Mouse (Mus musculus) urinary bladder, postnatal 4 days (tissue): ENCODE data around the gene Smyd3.

Experiments
- DNase-seq, 2 experiments: peaks; one replicate each; pipeline ENCODE4 v3.0.0; 2021 to 2022; ENCODE audit warnings: low spot score in 2 of 2

Gene Smyd3

DNA sequence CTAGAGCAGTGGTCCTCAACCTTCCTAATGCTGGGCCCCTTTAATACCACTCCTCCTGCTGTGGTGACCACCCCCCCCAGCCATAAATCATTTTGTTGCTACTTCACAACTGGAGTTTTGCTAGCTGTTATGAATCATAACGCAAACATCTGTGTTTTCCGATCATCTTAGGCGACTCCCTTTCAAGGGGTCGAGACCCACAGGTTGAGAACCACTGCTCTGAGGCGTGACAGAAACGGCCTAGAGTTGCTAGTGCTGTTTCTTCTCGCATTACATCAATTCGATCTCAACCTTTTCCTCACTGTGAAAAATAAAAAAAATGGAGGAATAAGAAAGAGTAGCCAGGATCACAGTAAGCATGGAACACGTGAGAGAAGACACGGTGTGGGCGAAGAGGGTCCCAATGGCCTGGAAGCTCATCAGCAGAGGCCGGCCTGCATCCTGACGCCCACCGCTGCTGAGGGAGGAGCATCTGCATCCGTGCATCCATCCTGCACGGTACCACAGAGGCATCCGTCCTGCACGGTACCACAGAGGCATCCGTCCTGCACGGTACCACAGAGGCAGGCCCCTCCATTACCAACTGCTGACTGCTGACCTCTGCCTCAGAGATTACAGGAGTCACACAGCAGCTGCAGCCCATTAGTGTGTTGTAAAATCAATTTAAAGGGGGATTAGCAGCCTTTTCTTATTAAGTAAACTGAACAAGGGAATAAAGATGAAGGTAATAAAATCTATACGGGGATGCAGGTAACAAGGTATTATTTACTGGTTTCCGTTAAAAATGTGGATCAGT is 56.6 kb downstream of the Smyd3 start:
- no peak for DNase-seq

DNA sequence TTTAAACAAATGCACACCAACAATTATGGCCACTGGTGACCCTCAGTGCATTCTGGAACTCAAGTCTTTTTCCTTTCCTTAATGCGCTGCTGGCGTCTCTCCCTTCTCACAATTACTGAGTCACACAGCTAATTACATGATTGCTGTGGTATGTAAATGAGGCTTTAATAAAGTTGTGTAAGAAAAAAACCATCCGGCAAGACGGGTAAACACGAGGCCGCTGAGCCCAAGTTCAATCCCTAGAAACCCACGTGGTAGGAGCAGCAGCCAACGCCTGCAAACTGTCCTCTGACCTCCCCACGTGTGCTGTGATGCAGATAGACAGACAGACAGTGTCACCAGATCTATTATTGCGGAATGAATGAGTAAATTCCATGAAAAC is 58.9 kb downstream of the Smyd3 start:
- DNase-seq, result no peak

DNA sequence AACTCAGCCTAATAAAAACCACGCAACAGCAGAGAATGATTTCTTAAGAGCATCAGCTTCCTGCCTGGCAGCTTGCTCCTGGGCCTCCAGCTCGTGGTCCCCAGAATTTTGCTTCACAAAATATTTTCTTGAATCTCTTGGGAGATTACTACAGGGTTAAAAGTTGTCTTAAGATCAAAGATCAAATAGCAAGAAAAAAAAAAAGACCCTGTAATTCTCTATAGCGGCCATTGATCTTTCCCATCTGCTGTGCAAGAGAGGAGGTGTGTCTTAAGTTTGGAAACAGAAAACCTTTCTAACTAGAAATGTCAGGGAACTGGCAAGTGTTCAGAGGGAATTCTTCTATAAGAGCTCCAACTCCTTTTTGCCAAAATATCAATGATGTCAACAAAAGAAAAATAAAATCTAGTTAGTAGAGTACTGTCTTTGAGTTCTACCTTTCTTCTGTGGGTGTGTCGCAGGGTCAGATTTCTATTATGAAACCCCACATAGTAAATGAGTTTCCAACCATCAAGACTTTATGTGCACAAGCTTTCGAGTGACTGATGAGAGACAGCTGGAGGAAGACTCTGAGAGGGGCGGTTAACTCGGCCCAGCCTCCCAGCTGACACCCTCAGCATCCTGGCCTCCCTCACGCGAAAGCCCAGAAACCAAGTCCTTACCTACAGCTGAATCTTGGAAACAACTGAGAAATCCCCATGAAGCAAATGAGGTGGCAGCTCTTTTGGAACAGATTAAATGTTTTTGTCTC is 59.4 kb downstream of the Smyd3 start:
- DNase-seq, result no peak

DNA sequence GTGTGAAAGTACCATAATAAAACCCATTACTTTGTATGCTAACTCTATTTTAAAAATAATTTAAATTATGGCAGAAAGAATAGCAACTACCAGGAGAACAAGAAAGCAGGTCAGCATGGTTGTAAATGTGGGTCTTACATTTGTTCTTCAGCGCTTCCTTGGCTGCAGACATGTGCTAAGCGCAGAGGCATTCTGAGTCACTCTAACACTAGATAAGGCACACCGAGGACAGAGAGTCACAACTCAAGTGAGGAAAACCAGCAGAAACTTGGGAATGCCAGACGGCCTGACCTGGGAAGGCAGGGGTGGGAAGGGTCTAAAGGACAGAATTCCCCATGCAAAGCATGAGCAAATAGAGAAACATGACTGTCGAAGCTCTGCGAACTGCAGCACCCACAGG is 63.2 kb downstream of the Smyd3 start:
- no peak for DNase-seq

DNA sequence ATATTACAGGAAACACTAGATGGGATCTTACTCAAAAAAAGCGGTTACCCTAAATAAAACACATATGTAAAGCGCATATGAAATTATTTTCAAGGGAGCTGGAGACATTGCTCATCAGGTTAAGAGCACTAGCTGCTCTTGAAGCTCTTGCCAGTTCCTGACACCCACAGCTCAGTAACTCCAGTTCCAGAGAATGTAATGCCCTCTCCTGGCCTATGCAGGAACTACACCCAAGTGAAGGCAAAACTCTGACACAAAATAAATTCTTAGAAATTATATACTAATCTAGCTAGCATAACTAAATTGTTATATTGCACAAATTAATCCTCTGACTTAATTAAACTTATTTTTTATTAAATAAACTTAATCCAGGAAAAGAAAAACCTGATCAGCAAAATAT is 66.6 kb downstream of the Smyd3 start:
- DNase-seq, result no peak

DNA sequence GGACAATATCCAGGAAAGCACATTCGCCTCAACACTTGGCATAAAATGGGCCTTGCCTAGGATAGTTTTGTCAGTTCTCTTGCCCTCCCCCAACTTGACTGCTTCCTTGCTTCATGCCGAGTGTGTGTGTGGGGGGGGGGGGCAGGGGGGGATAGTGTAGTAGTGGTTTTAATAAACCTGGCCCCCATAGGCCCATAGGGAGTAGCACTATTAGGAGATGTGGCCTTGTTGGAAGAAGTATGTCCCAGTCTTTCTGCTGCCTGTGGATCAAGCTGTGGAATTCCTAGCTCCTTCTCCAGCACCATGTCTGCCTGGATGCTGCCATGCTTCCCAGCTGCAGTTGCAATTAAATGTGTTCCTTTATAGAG is 71.0 kb downstream of the Smyd3 start:
- DNase-seq, result no peak

DNA sequence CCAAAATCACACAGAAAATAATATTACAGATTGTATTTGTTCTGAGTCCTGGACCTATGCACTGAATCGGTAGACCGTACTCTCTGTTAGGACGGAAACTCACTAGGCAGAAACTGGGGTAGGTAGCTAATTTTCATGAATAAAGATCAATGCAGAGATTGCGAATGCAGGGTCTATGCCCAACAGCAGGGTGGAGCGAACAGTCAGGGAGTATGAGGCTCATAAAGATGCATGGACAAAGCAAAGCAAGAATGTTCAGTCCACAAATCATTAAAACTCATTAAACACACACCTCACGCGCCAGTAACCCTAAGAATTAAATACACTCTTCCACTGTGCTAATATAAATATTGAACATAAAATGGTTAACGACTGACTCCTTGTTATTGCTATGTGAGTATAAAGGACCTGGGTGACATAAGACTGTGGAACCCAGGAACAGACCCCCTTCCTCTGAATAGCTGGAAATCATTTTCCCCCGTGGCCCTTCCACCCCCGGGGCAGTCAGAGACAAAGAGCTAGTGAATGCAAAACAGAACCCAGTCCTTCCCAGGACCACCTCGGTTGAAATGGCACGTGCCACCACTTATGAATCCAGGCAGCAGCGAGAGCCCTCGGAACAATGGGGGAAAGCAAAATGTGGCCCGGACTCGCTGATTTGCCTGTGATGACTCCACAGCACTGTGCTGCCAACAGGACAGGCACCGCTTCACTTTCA is 71.6 kb downstream of the Smyd3 start:
- no peak for DNase-seq

DNA sequence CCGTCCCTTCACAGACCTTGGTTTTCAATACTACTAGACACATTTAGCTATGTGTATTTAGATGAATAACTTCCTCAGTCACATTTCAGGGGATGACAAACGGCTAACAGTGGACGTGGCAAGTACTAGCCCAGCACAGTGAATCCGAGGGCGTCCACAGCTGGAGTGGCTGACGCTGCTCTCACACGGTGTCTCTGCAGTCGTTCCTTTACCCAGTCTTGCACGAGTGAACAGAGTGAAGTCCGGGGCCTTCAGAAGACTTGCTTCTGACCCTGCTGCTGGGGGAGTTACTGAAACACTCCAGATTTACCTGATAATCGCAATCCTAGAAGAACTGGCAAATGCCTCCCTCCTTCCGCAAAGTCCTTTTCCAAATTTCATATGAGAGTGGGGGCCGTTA is 74.0 kb downstream of the Smyd3 start:
- no peak for DNase-seq

DNA sequence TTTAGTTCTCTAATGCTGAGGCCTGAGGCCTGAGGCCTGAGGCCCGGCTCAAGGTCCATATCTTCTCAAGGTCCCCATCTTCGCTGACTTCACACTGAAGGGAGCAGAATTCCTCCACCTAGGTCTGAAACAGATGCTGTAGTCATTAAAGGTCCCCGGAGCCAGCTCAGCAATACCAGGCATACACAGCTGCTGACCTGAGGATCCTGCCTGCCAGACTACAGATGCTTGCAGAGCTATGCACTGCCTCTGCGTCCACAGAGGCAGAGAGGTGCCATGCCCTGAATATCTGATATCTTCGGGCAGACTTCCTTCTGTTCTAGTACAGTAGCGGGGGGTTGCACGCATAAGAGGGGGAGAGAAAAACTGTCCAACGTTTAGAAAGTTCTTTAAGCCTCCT is 74.4 kb downstream of the Smyd3 start:
- DNase-seq, result no peak

DNA sequence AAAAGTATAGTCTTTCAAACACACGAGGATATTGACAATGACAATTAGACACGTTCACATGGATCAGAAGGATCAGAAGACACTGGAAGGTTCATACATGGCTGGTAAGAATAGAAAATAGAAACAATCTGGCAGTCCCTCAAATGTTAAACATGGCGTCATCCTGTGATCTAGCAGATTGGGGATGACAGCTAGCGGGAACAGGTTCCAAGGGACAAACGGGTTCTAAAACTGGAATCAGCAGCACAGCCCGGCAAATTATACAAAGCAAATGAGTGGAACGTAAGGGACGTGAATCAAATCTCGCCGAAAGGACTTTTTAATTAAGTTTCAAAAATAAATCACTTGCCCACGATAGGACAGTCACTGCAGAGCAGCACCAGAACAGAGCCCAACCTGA is 81.2 kb downstream of the Smyd3 start:
- no peak for DNase-seq

DNA sequence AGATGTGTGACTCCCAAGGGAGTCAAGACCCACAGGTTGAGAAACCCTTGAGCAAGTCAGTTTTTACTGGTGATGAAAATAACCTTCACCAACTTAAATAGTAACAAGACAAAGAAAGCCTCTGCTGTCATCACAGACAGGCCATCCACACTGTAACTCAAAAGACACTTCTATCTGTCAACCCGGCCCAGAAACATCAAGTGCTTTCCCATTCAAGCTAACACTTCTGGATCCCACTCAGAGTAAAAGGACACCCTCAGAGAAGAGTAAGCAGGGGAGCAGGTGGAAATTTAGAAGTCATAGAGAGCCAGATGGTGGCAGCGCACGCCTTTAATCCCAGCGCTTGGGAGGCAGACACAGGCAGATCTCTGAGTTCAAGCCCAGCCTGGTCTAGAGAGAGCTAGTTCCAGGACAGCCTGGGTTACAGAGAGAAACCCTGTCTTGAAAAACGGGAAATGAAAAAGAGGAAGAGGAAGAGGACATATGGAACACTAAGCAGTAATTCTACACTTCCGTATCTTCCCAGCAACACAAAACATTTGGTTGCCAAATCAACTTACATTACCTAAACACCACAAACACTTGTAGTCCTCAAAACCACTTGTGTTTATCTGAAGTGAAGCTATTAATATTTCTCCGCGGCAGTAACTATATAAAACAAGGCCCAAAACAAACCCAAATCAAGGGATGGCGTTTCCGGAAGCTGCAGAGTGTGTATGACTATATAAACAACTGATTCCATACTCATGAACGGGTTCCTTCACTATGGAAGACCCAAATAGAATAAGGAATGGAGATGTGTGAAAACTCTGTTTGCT is 83.2 kb downstream of the Smyd3 start:
- DNase-seq, result no peak

DNA sequence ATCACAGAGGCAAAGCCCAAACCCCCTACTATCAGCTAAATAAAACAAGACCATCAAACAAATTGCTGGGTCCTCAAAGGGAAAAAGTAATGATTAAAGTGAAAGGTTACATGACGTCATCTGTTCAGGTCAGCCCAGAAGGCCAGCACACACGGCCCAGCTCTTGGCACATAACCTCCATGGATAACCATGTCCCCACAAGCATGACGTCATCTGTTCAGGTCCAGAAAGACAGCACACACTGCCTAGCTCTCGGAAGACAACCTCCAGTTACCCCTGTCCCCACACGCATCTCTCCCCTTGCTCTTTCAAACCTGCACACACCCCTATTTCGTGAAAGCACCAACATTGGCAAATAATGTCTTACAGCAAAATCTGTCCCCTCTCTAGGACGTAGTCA is 84.0 kb downstream of the Smyd3 start:
- DNase-seq, result no peak

DNA sequence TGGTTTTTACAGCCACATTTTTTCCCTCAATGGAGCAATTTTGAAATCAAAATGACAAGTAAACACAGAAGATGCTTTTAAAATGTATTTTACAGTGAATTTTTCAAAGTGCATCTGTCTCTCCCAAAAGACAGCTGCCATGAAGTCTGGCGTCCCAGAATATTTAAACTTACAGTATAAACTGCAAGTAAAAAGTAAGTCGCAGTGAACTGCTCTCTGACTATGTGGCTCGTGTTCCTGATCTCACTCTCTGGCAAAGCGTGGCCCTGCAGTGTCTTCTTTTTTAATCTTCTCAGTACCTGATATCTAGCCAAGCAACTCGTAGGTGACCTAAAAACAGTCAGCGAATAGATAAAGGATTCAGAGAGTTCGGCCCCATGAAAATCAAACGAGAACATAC is 84.5 kb downstream of the Smyd3 start:
- no peak for DNase-seq

DNA sequence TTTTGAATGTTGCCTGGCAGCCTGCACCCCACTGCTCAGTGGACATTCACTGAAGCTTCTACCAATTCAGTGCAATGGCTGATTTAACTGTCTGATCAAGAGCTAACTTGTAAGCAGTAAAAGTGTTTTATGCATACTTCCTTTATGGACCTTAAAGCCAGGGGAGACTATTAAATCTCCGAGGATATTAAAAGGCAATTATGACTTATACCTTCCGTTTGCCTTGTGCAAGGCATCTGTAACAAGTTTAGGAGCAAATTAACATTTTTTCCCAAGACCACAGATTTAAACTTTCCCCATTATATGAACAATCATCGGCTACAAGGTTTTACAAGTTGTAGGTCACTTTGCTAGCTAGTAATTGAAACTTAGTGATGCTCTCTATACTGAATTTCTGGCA is 87.8 kb downstream of the Smyd3 start:
- no peak for DNase-seq

DNA sequence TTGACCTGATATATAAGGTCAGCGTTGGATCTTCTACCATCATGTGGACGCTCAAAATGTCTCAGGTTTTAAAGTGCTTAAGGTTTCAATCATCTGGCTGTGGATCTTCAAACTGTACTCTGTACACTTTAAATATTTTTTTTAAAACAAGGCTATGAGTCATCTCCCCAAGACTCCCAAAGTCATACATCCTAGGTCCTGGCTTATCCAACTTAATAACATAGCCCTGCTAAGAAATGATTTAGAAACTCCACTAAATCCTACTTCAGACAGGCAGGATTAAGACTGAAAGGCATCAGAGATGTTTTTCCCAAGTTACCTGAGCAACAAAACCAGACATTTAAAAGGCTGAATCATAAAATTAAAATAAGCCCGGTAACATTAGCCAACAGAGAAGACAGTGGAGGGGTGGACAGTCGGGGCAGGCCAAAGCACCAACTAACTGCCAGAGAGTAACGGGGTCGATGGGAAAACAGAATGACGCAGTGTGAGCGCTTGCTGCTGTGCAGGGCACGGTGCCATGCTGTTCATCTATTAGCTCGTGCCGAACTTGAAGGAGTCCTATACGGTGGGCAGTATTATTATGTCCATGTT is 92.9 kb downstream of the Smyd3 start:
- DNase-seq, result no peak

DNA sequence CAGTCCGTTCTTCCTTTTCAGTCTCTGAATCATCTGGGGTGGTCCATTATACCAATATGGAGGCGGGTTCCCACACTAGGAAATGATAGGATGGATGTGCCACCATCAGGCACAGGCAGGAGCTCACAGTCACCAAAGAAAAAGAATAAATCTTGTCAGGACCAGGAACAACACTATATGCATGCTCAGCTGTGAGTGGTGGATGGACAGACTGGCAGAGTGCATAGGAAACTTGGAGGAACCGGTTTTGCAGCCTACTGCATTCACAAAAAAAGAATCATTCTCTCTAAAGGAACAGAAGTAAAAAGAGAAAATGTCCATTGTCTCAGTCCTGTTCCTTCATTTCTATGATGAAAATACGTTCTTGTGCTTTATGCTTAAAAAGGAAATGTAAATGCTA is 98.8 kb downstream of the Smyd3 start:
- DNase-seq, result no peak

DNA sequence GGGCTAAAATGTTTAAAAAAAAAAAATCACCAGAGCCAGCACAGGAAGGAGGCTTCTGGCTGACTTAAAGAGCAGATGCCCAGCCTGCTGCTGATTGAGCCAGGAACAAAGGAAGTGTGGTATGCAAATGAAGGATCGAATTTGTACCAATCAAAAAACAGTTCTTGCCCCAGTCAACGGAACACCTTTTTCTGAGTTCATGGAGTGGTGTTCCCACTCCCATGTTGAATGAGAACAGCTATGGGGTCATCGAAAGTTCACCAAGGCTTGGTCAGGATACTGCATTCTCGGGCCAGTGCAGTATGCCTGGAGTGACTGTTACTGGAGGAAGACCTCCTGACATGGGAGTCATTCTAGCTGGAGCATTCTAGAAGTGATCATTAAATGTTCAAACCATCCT is 109.8 kb downstream of the Smyd3 start:
- no peak for DNase-seq

DNA sequence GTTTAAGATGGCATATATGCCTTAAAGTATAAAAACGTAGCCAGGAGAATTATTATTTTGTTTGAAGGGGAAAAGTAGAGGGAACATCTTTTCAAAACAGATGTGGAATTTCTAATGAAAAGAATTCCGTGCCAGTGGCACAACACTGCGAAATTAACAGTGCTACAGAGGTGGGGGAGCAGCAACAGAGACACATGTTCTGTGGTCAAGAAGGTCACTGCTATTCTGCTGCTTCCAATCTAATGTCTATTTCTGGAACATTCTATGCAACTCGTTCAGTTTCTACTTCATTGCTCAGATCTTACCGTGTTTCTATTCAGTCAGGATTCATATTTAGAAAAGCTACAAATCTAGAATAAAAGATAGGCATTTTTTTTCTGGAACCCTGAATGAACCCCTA is 117.0 kb downstream of the Smyd3 start:
- DNase-seq, result no peak

DNA sequence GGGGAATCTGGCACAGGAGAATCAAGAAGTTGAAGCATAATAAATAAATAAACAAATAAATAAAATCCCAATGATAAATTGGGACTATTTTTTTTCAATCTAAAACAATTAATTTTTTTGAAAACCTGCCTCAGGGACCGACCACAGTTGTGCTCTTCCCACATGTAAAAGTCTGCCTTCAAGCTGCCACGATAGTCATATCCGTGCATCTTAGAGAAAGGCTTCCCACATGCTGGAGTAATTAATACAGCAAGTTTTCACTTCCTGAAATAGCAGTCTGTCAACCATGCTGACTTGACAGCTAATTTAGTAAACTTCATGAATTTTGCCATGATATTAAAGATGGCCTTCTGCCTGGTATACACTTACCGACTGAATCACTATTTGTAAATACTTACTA is 119.2 kb downstream of the Smyd3 start:
- no peak for DNase-seq

DNA sequence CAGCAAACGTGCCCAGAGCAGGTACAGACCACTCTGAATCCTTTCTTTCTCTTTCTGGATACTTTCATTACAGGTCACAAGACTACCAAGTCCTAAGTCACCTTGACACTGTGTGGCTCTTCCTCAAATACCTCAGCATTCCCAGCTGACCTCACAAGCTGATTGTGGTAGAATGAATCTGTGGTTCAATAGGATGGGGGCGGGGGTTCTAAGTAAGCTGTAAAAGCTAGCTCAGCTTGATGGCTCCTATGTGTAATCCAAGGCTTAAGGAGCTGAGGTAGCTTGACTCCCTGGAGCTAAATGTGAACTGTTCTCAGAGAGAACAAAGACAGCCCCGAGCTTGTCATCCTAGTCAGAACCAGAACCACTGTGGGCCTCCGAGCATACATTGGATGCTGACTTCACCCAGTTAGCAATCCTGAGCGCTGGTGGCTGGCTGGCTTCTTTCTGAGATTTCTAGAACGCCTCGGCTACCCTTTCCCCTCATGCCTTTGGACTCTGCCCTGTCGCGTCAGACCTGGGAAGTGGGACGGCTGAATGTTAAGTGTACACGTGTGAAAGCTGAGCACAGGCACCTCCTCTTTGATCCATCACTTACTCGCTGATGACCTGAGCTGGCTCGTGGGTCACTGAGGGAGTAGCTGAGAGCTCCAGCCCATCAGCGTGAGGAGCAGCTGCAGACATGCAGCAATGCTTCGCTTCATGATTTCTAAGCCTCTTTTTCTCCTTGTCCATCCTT is 131.4 kb downstream of the Smyd3 start:
- DNase-seq, result no peak

DNA sequence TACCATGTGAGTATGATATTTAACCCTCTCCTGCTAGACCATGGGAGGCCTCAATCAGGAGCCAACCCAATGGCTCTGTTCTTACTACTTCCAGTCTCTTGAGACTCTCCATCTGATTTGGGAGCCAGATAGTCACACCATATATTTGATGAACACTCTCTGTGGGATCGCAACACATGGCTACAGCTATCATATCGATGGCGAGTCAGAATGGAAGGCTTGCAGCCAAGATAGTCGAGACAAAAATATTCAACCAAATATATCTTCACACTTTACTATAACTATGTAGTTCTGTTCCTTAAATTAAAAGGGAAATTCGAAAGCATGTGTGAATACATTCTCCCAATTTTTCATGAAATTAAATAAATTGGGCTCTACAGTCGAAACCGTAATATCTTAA is 132.2 kb downstream of the Smyd3 start:
- DNase-seq, result no peak
